Mouse (Mus musculus): ENCODE data around the gene Olfr1513. TPM values are rescaled to one million over a fixed set of nuclear protein-coding genes. Genes with fewer than 3 reads are reported as not detected.

Gene Olfr1513
- not detected for polyA plus RNA-seq (2017; shearing (Covaris generic))

GRCm38 (mm10) chr14:52356308-52356707 lies at the start of gene Olfr1513:
Gene Olfr1513 (minus strand): TSS chr14:52356408.

GRCm38 (mm10) chr14:52397279-52397678 lies 41.1 kb upstream of the Olfr1513 start, which contains the start of gene Olfr1511:
Gene Olfr1511 (minus strand): TSS chr14:52397379.

GRCm38 (mm10) chr14:52379068-52379467 lies 22.9 kb upstream of the Olfr1513 start, which contains the start of gene Olfr1512:
Gene Olfr1512 (minus strand): TSS chr14:52379168.

GRCm38 (mm10) chr14:52327910-52328812 lies 28.0 kb downstream of the Olfr1513 start, which contains the start of gene Sall2:
Gene Sall2 (minus strand): TSS chr14:52328762.

GRCm38 (mm10) chr14:52304644-52305271 lies 51.5 kb downstream of the Olfr1513 start, which contains the start of gene Mettl3:
Gene Mettl3 (minus strand): TSS chr14:52305128.

Other genes starting within 250 kb of the Olfr1513 start
- 2.1 TPM for gene Rpgrip1, start 245.7 kb downstream of the Olfr1513 start, polyA plus RNA-seq (2017; shearing (Covaris generic))
- gene Supt16, start 159.0 kb downstream of the Olfr1513 start, polyA plus RNA-seq (2017; shearing (Covaris generic)): 14.9 TPM
- gene Chd8, start 98.6 kb downstream of the Olfr1513 start, polyA plus RNA-seq (2017; shearing (Covaris generic)): 29.7 TPM
- 128 TPM for gene Tox4, start 77.3 kb downstream of the Olfr1513 start, polyA plus RNA-seq (2017; shearing (Covaris generic))
- 24.1 TPM for gene Rab2b, start 76.9 kb downstream of the Olfr1513 start, polyA plus RNA-seq (2017; shearing (Covaris generic))
- gene Mettl3, start 51.3 kb downstream of the Olfr1513 start, polyA plus RNA-seq (2017; shearing (Covaris generic)): 51.2 TPM
- 1.00 TPM for gene Sall2, start 27.6 kb downstream of the Olfr1513 start, polyA plus RNA-seq (2017; shearing (Covaris generic))
- not detected for gene Olfr1512, start 22.8 kb upstream of the Olfr1513 start, polyA plus RNA-seq (2017; shearing (Covaris generic))
- not detected for gene Olfr1511, start 41.0 kb upstream of the Olfr1513 start, polyA plus RNA-seq (2017; shearing (Covaris generic))
- gene Olfr1510, start 58.0 kb upstream of the Olfr1513 start, polyA plus RNA-seq (2017; shearing (Covaris generic)): not detected
- gene Olfr1509, start 86.6 kb upstream of the Olfr1513 start, polyA plus RNA-seq (2017; shearing (Covaris generic)): not detected
- not detected for gene Olfr1508, start 111.1 kb upstream of the Olfr1513 start, polyA plus RNA-seq (2017; shearing (Covaris generic))
- gene Olfr1507, start 139.3 kb upstream of the Olfr1513 start, polyA plus RNA-seq (2017; shearing (Covaris generic)): not detected

All from effector memory CD4-positive, alpha-beta T cell, adult 5 months (primary cell).